7 mouse cellular contexts compared by ENCODE assay signal in genomic region chr1:181852466-181852865, GRCm38 (mm10). TPM values are rescaled to one million over a fixed set of nuclear protein-coding genes. Genes with fewer than 3 reads are reported as not detected.
DNase-seq lines count a peak whose midpoint lies in the region; ATAC-seq and TF ChIP-seq lines count a peak whose summit lies in the region.

No protein-coding gene starts in this region.

- DNase-seq in kidney, adult 9 months = peak; percentile 46
- peak; percentile 54 for DNase-seq in lung, postnatal 25 days (ENCODE audit: low spot score)
- no peak for DNase-seq in midbrain, embryonic 10.5 days (ENCODE audit: low spot score)
- no peak for DNase-seq in MN1 (ENCODE audit: low spot score)
- DNase-seq in testis, postnatal 14 days (ENCODE audit: low spot score) = no peak

- H3K4me1 ChIP-seq in E14TG2a.4 (replicated peaks; ENCODE audit: low read depth, low read length) = peaks cover 31% of the 10 kb centered on the region
- peaks cover 11% of the 10 kb centered on the region for H3K4me1 ChIP-seq in midbrain, embryonic 10.5 days

- H3K36me3 ChIP-seq in E14TG2a.4 (ENCODE audit: insufficient read depth, low read length) = no peaks in the 10 kb centered on the region
- H3K36me3 ChIP-seq in midbrain, embryonic 10.5 days = no peaks in the 10 kb centered on the region

- ATAC-seq in common myeloid progenitor, adult 5-6 weeks (replicated peaks; ENCODE audit: low read depth, poor library complexity, severe bottlenecking) = peak; percentile 70

- H3K9me3 ChIP-seq in E14TG2a.4 (ENCODE audit: low read length) = peaks cover 11% of the 10 kb centered on the region
- no peaks in the 10 kb centered on the region; the same call in 1 of the 2 replicates for H3K9me3 ChIP-seq in midbrain, embryonic 10.5 days (replicated peaks)

- no peak overlapping the region for H3K27ac ChIP-seq in midbrain, embryonic 10.5 days (replicated peaks)

- 51% methylated on average over 13 of the region's 13 CpGs for WGBS in midbrain, embryonic 10.5 days

- H3K27me3 ChIP-seq in E14TG2a.4 (ENCODE audit: insufficient read depth, low read length) = no peaks in the 10 kb centered on the region
- peaks cover 18% of the 10 kb centered on the region for H3K27me3 ChIP-seq in midbrain, embryonic 10.5 days (ENCODE audit: low read depth, poor library complexity, severe bottlenecking)

- H3K4me3 ChIP-seq in E14TG2a.4 (replicated peaks; ENCODE audit: low read length) = peak overlapping the region; percentile 13; the same call in 1 of the 2 replicates
- H3K4me3 ChIP-seq in midbrain, embryonic 10.5 days = no peak overlapping the region

- no peak for TF ChIP-seq CTCF in E14TG2a.4 (conservative IDR thresholded peaks at IDR 0.05; ENCODE audit: low read length)

RNA-seq across cellular contexts. Expression of gene Lbr, which starts 9.6 kb away (rescaled TPM):
- total RNA-seq in common myeloid progenitor, adult 5-6 weeks (2017) = 187 and 212 TPM in 2 replicates
- 216 and 218 TPM in 2 replicates for polyA plus RNA-seq in midbrain, embryonic 10.5 days (2016; fragmentation: Nextera tagmentation; extraction: Ambion mirVana)

Comparison
In these comparisons a context has a peak if more than half of its experiments do, and no peak if none do; other contexts are left out.
1. DNase-seq: peak in kidney, adult 9 months (single experiment) and lung, postnatal 25 days (single experiment); none in midbrain, embryonic 10.5 days (single experiment), MN1 (single experiment) and testis, postnatal 14 days (single experiment).